Comparison of ENCODE assay signal across 17 mouse cellular contexts in genomic region chr1:172337411-172338185, GRCm38 (mm10).
"Had no signal": no experiment of that assay in that cellular context is flagged by ENCODE, and none has a peak within 500 bp of the region (broad histone marks: within the 10 kb centered on the region; RNA-seq: fewer than 3 reads in every experiment).

No protein-coding gene starts in this region.

- H3K4me3 ChIP-seq: limb, embryonic 12.5 days; liver, embryonic 13.5 days; lung, embryonic 15.5 days; megakaryocyte, embryonic 14.5 days; midbrain, embryonic 15.5 days; neural tube, embryonic 13.5 days; stomach, embryonic 15.5 days had no signal

- DNase-seq: kidney, postnatal 36 days; liver; liver, embryonic 13.5 days; liver, postnatal 0 days; lung, postnatal 14 days; right cerebral cortex, postnatal 4 days; spleen, adult 18-20 months; thymus, adult 2 months; thymus, postnatal 25 days had no signal

- H3K27ac ChIP-seq: kidney, postnatal 0 days; limb, embryonic 12.5 days; liver, embryonic 13.5 days; lung, embryonic 15.5 days; macrophage; midbrain, embryonic 15.5 days; neural tube, embryonic 13.5 days; stomach, embryonic 15.5 days had no signal
